20 mouse cellular contexts compared by ENCODE assay signal in the genomic region with DNA sequence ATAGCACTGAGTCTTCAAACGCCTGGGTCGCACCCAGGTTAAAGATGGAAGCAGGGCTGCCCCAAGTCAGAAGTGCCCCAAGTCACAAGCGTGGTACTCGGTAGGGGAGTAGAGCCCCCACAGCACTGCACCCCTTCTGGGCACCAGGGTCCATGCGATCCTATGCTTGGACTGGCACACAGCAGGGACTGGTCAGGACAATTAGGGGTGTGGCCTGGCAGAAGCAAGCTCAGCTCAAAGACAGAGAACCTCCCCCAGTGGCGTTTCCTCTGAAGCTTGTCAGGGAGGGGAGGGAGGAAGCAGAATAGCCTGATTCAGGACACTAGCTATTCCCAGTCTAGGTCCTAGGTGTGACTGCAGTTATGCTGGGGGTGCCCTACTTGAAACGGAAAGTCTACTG.
DNase-seq lines count a peak whose midpoint lies in the region; ATAC-seq and TF ChIP-seq lines count a peak whose summit lies in the region.
"Had no signal": no experiment of that assay in that cellular context is flagged by ENCODE, and none has a peak within 500 bp of the region (broad histone marks: within the 10 kb centered on the region; RNA-seq: fewer than 3 reads in every experiment).

No protein-coding gene starts in this region.

- no peak overlapping the region for H3K9ac ChIP-seq in midbrain, postnatal 0 days (replicated peaks; ENCODE audit: low read length, poor library complexity, severe bottlenecking)
- H3K9ac ChIP-seq in midbrain, embryonic 16.5 days (ENCODE audit: low read depth, low read length) = no peak overlapping the region
- H3K9ac ChIP-seq: embryonic facial prominence, embryonic 13.5 days; liver, postnatal 0 days; neural tube, embryonic 15.5 days had no signal

- WGBS in midbrain, postnatal 0 days = 72% methylated on average over 7 of the region's 7 CpGs
- WGBS in midbrain, embryonic 16.5 days = 67% methylated on average over 7 of the region's 7 CpGs

- no peaks in the 10 kb centered on the region for H3K36me3 ChIP-seq in midbrain, postnatal 0 days (ENCODE audit: insufficient read depth, low read length)
- no peaks in the 10 kb centered on the region for H3K36me3 ChIP-seq in midbrain, embryonic 16.5 days (ENCODE audit: control insufficient read depth, insufficient read depth, low read length)
- H3K36me3 ChIP-seq: embryonic facial prominence, embryonic 13.5 days; limb, embryonic 10.5 days; neural tube, embryonic 15.5 days had no signal

- no peaks in the 10 kb centered on the region for H3K9me3 ChIP-seq in midbrain, postnatal 0 days (ENCODE audit: low read length)
- H3K9me3 ChIP-seq in midbrain, embryonic 16.5 days (replicated peaks; ENCODE audit: control insufficient read depth, low read length, poor library complexity, severe bottlenecking) = no peaks in the 10 kb centered on the region
- H3K9me3 ChIP-seq: embryonic facial prominence, embryonic 13.5 days; limb, embryonic 10.5 days; neural tube, embryonic 15.5 days had no signal

- no peak overlapping the region for H3K4me2 ChIP-seq in midbrain, postnatal 0 days (ENCODE audit: low read depth, low read length, poor library complexity, severe bottlenecking)
- H3K4me2 ChIP-seq in midbrain, embryonic 16.5 days (ENCODE audit: low read length) = no peak overlapping the region
- H3K4me2 ChIP-seq: embryonic facial prominence, embryonic 13.5 days; neural tube, embryonic 15.5 days had no signal

- no peak for TF ChIP-seq CTCF in midbrain, postnatal 0 days (IDR thresholded peaks at IDR 0.05)

- 0 out of 2 replicates have a peak, but pooled peaks have one; percentile 44 for ATAC-seq in midbrain, postnatal 0 days (ENCODE audit: low FRiP score)
- ATAC-seq in midbrain, embryonic 16.5 days = no peak
- ATAC-seq: hindbrain, postnatal 0 days; liver, postnatal 0 days had no signal

- peak; percentile 90 for DNase-seq in heart, adult 11 months
- no peak for DNase-seq in heart, adult 9 months (ENCODE audit: low spot score in 2 of 2)
- peak; percentile 28 for DNase-seq in kidney, postnatal 10 days
- no peak for DNase-seq in kidney, adult 8-10 months
- no peak for DNase-seq in midbrain, postnatal 0 days (ENCODE audit: low spot score)
- no peak for DNase-seq in thymus, postnatal 10 days (ENCODE audit: low spot score in 2 of 2)
- DNase-seq: cerebellum, adult 11 months; cerebellum, postnatal 10 days; heart, postnatal 4 days; layer of hippocampus, adult 9-11 months; liver, postnatal 0 days; midbrain, embryonic 14.5 days; thymus, adult 18-20 months had no signal

- H3K4me1 ChIP-seq in midbrain, postnatal 0 days (ENCODE audit: insufficient read depth, low read length) = no peaks in the 10 kb centered on the region
- no peaks in the 10 kb centered on the region for H3K4me1 ChIP-seq in midbrain, embryonic 16.5 days (ENCODE audit: control insufficient read depth, insufficient read depth, low read length)

- no peaks in the 10 kb centered on the region; the same call in 1 of the 2 replicates for H3K27me3 ChIP-seq in midbrain, postnatal 0 days (ENCODE audit: insufficient read depth, low read length)
- H3K27me3 ChIP-seq in midbrain, embryonic 16.5 days (ENCODE audit: control insufficient read depth, insufficient read depth, low read depth, low read length) = no peaks in the 10 kb centered on the region
- H3K27me3 ChIP-seq: embryonic facial prominence, embryonic 13.5 days; megakaryocyte, embryonic 14.5 days; neural tube, embryonic 15.5 days had no signal

- no peak overlapping the region for H3K4me3 ChIP-seq in midbrain, postnatal 0 days (ENCODE audit: low read depth, low read length)
- H3K4me3 ChIP-seq in midbrain, embryonic 16.5 days (ENCODE audit: low read depth, low read length) = no peak overlapping the region
- H3K4me3 ChIP-seq: embryonic facial prominence, embryonic 13.5 days; left cerebral cortex, adult 2 months; limb, embryonic 10.5 days; neural tube, embryonic 15.5 days had no signal

- no peak overlapping the region for H3K27ac ChIP-seq in midbrain, postnatal 0 days (ENCODE audit: low read depth, low read length)
- no peak overlapping the region for H3K27ac ChIP-seq in midbrain, embryonic 16.5 days (ENCODE audit: low read length)
- H3K27ac ChIP-seq: embryonic facial prominence, embryonic 13.5 days; hindbrain, postnatal 0 days; left cerebral cortex, adult 2 months; limb, embryonic 10.5 days; neural tube, embryonic 15.5 days had no signal

Comparison
In these comparisons a context has a peak if more than half of its experiments do, and no peak if none do; other contexts are left out.
1. DNase-seq: peak in heart, adult 11 months (single experiment) and kidney, postnatal 10 days (single experiment); none in heart, adult 9 months (0 of 2), kidney, adult 8-10 months (0 of 2), midbrain, postnatal 0 days (single experiment) and thymus, postnatal 10 days (0 of 2).